Mouse (Mus musculus) limb, embryonic 11.5 days (tissue): Measurements from ENCODE around the gene Polr2j. TPM values are rescaled to one million over a fixed set of nuclear protein-coding genes. Genes with fewer than 3 reads are reported as not detected.
"Not testable (repeated sequence)": the region's sequence is repeated elsewhere in the genome, so short reads cannot be mapped to it uniquely, and the experiment has no call there.

Experiments used
- ATAC-seq: fragments of 200-750 bp; cut with Nextera tagmentation; 2 replicates; pipeline ENCODE4 v1.8.0; 2017; ENCODE audit warnings: low read depth; ENCODE audit not compliant: insufficient number of reproducible peaks, low FRiP score, low TSS enrichment
- DNase-seq: peaks from one replicate; pipeline ENCODE4 v3.0.0-alpha.2; 2015; ENCODE audit warnings: low spot score
- H3K27ac ChIP-seq: fragments of 300-500 bp; sonication (generic); replicated peaks from 2 replicates; pipeline ENCODE4 v1.5.1; 2014; ENCODE audit warnings: low read depth, mild to moderate bottlenecking, low read length
- H3K27me3 ChIP-seq: fragments of 300-500 bp; sonication (generic); 2 replicates; pipeline ENCODE4 v1.6.1; 2014; ENCODE audit warnings: mild to moderate bottlenecking, low read length, mixed read lengths; ENCODE audit not compliant: control insufficient read depth, insufficient read depth
- H3K36me3 ChIP-seq: fragments of 300-500 bp; sonication (generic); 2 replicates; pipeline ENCODE4 v1.6.1; 2014; ENCODE audit warnings: mild to moderate bottlenecking, low read length, moderate library complexity, mixed read lengths; ENCODE audit not compliant: control insufficient read depth, insufficient read depth
- H3K4me1 ChIP-seq: fragments of 300-500 bp; sonication (generic); 2 replicates; pipeline ENCODE4 v1.6.1; 2014; ENCODE audit warnings: low read length, mixed read lengths; ENCODE audit not compliant: control insufficient read depth, insufficient read depth
- H3K4me2 ChIP-seq: fragments of 300-500 bp; sonication (generic); 2 replicates; pipeline ENCODE4 v1.6.1; 2014; ENCODE audit warnings: low read depth, mild to moderate bottlenecking, moderate library complexity; ENCODE audit not compliant: severe bottlenecking
- H3K4me3 ChIP-seq: fragments of 300-500 bp; sonication (generic); 2 replicates; pipeline ENCODE4 v1.5.1; 2014; ENCODE audit warnings: low read depth, low read length
- H3K9ac ChIP-seq: fragments of 300-500 bp; sonication (generic); 2 replicates; pipeline ENCODE4 v1.6.1; 2014; ENCODE audit warnings: mild to moderate bottlenecking, low read length
- H3K9me3 ChIP-seq: fragments of 300-500 bp; sonication (generic); 2 replicates; pipeline ENCODE4 v1.6.1; 2016; ENCODE audit warnings: low read length; ENCODE audit not compliant: control insufficient read depth
- WGBS: fragments of 180-500 bp; shearing (Covaris S2); extraction: QIAGEN DNeasy Blood & Tissue Kit; methylation state at CpG from one replicate; pipeline ENCODE4 v1.1.7; 2014; 5-methylcytosine and 5-hydroxymethylcytosine counted together
- polyA plus RNA-seq: library from polyadenylated mRNA; unstranded; fragments of >200 nt; fragmentation: Nextera tagmentation; extraction: Ambion mirVana; gene quantifications from 2 replicates; pipeline ENCODE4 v1.2.1, GENCODE M21; 2014

Polr2j gene
- polyA plus RNA-seq, 1 experiment from 2014 or later = 281 TPM

DNA sequence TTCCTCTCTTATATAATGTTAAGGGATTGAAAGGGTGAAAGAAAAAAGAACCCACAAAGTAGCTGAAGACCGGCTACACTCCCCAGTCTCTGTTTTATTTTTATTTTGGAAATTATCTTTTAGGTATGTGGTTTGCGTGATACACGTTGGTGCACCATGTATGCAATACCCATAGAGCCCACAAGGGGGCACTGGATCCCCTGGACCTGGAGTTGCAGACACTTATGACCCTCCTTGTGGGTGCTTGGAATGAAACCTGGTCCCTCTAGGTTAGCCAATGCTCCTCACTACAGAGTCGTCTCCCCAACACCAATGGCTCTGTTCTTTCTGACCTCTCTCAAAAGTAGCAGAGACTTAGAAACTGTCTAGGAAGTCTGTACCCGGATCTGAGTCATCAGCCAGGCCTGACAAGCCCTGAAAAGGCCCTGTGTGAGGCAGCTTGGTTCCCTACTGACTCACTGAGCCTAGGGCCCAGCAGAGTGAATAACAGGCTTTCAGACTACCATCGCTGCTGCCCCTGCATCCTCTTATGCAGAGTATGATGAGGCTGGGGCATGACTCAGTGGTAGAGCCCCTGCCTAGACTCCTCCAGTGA is 26.8 kb downstream of the Polr2j start:
- Histone ChIP-seq H3K36me3 (peaks cover 11% of the 10 kb centered on the region), H3K27me3 (no peaks in the 10 kb centered on the region), H3K27ac (no peak overlapping the region), H3K9ac (no peak overlapping the region), H3K4me2 (no peak overlapping the region), H3K9me3 (no peaks in the 10 kb centered on the region; the same call in 1 of the 2 replicates), H3K4me1 (no peaks in the 10 kb centered on the region), H3K4me3 (no peak overlapping the region)
- ATAC-seq = no peak
- 88% methylated on average over 6 of the region's 6 CpGs for WGBS
- no peak for DNase-seq

DNA sequence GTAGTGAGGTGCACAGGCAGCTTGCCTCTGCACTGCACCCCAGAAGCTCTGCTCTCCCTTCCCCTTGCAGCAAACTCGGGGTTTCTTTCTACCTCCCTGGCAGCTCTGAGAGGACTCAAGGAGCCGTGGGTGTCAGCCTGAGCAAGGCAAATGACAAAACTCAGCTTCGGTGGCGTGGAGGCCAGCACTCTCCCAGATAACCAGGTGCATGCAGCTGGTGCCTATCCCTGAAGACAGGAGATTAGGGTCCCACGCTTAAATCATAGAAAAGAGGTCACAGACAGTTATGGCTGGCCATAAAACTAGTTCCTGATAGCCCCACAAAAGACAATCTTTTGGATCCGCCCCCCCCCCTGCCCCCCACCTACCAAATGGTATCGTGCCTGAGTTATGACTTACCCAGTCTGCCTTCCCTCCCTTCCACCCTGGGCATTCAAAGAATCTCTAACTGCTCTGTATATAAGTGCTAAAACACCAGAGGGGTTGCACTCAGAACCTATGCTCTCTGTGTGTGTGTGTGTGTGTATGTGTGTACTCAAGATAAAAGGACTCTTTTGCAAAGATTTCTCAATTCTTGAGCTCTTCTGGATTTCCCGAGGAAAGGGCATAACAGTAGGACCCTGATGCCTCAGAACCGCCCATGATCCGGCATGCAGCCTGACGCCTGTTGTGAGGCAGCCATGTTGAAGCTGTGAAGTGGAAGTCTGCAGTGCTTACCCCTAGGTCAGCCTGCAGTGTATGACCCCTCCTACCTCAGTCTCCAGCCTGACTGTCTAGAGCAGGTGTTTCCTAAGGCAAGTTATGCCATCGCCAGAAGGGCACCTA is 28.4 kb downstream of the Polr2j start:
- Histone ChIP-seq H3K4me3 (no peak overlapping the region), H3K9me3 (no peaks in the 10 kb centered on the region; the same call in 1 of the 2 replicates), H3K36me3 (peaks cover 8% of the 10 kb centered on the region), H3K27ac (no peak overlapping the region), H3K4me2 (no peak overlapping the region), H3K9ac (no peak overlapping the region), H3K27me3 (no peaks in the 10 kb centered on the region), H3K4me1 (no peaks in the 10 kb centered on the region)
- DNase-seq = no peak
- 67% methylated on average over 12 of the region's 12 CpGs for WGBS
- ATAC-seq = no peak

DNA sequence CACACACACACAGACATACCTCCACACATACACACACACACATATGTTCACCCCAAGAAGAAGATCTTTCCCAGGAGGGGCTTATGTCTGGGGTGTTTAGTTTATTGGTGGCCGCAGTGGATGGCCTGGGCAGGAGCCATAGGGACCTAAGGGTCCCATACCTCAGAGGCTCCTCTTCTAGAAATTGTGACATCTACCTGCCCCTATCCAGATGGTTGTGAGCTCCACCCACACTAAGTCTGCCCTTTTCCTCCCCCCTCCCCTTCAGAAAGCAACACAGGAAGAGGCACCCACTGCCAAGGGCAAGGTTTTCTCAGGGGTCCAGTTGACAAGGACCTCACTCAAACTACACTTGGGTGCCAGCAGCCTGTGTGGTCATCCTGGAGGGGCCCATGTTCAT is 30.5 kb downstream of the Polr2j start:
- H3K27me3 ChIP-seq = no peaks in the 10 kb centered on the region
- 95% methylated on average over 1 of the region's 1 CpGs for WGBS
- H3K4me2 ChIP-seq = no peak overlapping the region
- ATAC-seq (no peak), DNase-seq (no peak)
- no peaks in the 10 kb centered on the region for H3K4me1 ChIP-seq
- H3K36me3 ChIP-seq = no peaks in the 10 kb centered on the region
- no peaks in the 10 kb centered on the region; the same call in 1 of the 2 replicates for H3K9me3 ChIP-seq
- no peak overlapping the region for H3K9ac ChIP-seq
- H3K27ac ChIP-seq = no peak overlapping the region
- no peak overlapping the region for H3K4me3 ChIP-seq

DNA sequence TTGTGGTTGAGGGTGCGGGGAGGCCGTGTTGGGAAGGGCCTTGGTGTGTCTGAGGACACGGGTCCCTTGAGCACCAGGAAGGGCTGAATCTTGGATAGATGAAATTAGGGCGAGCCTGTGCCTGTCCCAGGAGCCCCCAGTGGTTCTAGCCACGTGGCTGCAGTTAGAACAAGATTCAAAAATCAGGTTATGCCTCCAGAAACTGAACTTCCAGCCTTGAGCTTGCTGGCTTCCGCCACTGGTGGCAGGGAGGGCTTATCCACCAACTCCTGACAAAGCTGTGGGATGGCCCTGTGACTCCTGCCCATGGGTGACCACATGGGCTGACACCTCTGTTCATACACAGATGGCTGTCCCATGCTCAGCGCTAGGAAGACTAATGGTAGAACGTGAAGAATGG is 31.3 kb downstream of the Polr2j start:
- H3K9ac ChIP-seq = no peak overlapping the region
- H3K4me3 ChIP-seq = no peak overlapping the region
- H3K9me3 ChIP-seq = no peaks in the 10 kb centered on the region; the same call in 1 of the 2 replicates
- no peaks in the 10 kb centered on the region for H3K4me1 ChIP-seq
- DNase-seq (no peak), ATAC-seq (no peak)
- no peak overlapping the region for H3K4me2 ChIP-seq
- 68% methylated on average over 8 of the region's 8 CpGs for WGBS
- no peak overlapping the region for H3K27ac ChIP-seq
- no peaks in the 10 kb centered on the region for H3K27me3 ChIP-seq
- H3K36me3 ChIP-seq = no peaks in the 10 kb centered on the region

DNA sequence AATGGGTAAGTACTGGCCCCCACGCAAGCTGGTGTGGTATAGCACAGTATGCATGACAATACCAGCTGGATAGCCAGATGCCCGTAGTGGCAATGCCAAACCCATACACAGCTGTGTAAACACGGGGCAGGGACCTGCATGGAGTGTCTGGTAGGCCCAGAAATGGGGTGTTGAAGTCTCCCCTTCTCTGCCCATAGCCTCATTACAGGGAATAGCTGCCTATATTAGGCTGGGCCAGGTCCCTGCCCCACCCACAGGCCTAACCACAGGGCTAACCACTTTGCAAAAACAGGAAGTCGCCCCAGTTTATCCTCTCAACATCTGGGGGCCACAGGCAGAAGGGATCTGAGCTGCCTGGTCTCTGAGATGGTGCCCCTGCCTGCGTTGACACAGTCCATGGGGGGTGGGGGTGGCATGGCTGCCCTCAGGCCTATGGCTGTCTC is 32.7 kb downstream of the Polr2j start:
- H3K27me3 ChIP-seq, H3K4me1 ChIP-seq, DNase-seq, H3K27ac ChIP-seq, H3K4me3 ChIP-seq, H3K36me3 ChIP-seq, H3K9ac ChIP-seq, ATAC-seq, H3K4me2 ChIP-seq, H3K9me3 ChIP-seq: not testable (repeated sequence)
- WGBS = 78% methylated on average over 5 of the region's 5 CpGs

DNA sequence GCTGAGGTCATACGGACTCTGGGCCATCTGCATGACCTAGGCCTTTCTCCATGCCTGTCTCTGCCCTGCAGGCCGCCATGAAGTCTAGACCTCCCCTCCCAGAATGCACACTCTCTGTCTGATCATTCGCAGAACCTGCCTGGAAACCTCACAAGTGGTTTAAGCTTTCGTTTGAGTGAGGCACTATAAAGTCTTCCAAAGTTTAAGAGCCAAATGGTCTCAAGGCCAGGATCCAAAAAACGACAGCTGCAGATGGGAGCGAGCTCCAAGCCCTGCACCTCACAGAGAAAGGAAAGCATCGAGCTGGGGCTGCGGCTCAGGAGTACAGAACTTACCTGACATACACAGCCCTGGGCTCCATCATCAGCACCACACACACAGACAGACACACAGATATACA is 35.9 kb downstream of the Polr2j start:
- no peak for ATAC-seq
- Histone ChIP-seq H3K4me3 (no peak overlapping the region), H3K27me3 (no peaks in the 10 kb centered on the region), H3K36me3 (no peaks in the 10 kb centered on the region), H3K9me3 (no peaks in the 10 kb centered on the region), H3K9ac (no peak overlapping the region), H3K4me1 (no peaks in the 10 kb centered on the region), H3K4me2 (no peak overlapping the region), H3K27ac (no peak overlapping the region)
- 82% methylated on average over 8 of the region's 8 CpGs for WGBS
- no peak for DNase-seq

DNA sequence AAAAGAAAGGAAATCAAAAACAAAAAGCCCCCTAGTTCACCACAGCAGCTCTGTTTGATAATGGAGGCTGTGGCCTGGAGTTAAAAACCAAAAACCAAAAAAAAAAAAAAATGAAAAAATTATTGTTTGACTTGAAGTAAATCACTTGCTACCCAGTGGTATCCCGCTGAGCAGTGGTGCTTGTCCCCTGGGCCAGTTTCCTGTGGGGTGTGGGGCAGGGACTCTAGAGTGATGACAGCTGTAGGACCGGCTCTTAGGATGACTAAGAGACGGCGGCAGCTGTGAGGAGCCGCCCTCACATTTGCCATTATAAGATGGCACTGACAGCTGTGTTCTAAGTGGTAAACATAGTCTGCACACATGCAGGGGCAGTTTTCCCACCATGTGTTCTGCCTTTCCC is 39.0 kb downstream of the Polr2j start:
- no peaks in the 10 kb centered on the region for H3K36me3 ChIP-seq
- H3K27ac ChIP-seq = no peak overlapping the region
- no peak overlapping the region for H3K4me3 ChIP-seq
- H3K27me3 ChIP-seq = no peaks in the 10 kb centered on the region
- H3K9ac ChIP-seq = no peak overlapping the region
- no peaks in the 10 kb centered on the region for H3K9me3 ChIP-seq
- no peaks in the 10 kb centered on the region for H3K4me1 ChIP-seq
- DNase-seq = no peak
- WGBS = 87% methylated on average over 5 of the region's 5 CpGs
- no peak overlapping the region for H3K4me2 ChIP-seq
- ATAC-seq = no peak

DNA sequence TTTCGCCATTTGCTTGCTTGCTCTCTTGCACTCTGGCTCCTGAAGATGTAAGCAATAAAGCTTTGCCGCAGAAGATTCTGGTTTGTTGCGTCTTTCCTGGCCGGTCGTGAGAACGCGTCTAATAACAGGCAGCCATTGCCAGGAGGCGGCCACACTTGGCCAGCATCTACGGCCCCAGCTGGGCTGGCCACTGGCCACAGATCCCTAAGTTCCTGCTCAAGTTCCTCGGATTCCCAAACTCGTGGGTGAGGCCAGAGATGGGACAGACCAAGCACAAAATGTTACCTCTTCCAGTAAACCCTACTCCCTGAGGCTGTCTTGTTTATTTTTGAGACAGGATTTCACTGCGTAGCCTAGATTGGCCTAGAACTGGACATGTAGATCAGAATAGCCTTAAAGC is 43.7 kb downstream of the Polr2j start:
- not testable (repeated sequence) for H3K9ac ChIP-seq, H3K27me3 ChIP-seq, ATAC-seq, H3K4me1 ChIP-seq, H3K36me3 ChIP-seq, H3K27ac ChIP-seq, DNase-seq, H3K4me3 ChIP-seq, H3K4me2 ChIP-seq, H3K9me3 ChIP-seq
- WGBS = 86% methylated on average over 11 of the region's 12 CpGs
